Mouse (Mus musculus): ENCODE measurements around the gene Vwa3b. TPM values are rescaled to one million over a fixed set of nuclear protein-coding genes. Genes with fewer than 3 reads are reported as not detected.

Gene Vwa3b
- polyA plus RNA-seq (2015; fragmentation: Nextera tagmentation; extraction: Ambion mirVana), result 1.1 and 1.2 TPM in 2 replicates

- Histone ChIP-seq H3K9me3 (ENCODE audit: control insufficient read depth) (no peaks in the 10 kb centered on the region), H3K4me2 (replicated peaks; ENCODE audit: low read depth) (no peak within 1 kb of the TSS), H3K27ac (ENCODE audit: low read depth, low read length) (no peak within 1 kb of the TSS; the same call in 1 of the 2 replicates), H3K27me3 (replicated peaks; ENCODE audit: control insufficient read depth, insufficient read depth, low read length) (no peaks in the 10 kb centered on the region), H3K4me1 (replicated peaks; ENCODE audit: control insufficient read depth, insufficient read depth, low read length) (0 out of 2 replicates have a peak, but pooled peaks cover 6% of the 10 kb centered on the region), H3K4me3 (ENCODE audit: low read depth, low read length) (no peak within 1 kb of the TSS), H3K36me3 (ENCODE audit: control insufficient read depth, insufficient read depth) (no peaks in the 10 kb centered on the region), H3K9ac (ENCODE audit: low read depth, low read length) (no peak within 1 kb of the TSS)
- no peak for TF ChIP-seq CTCF (IDR thresholded peaks at IDR 0.05; ENCODE audit: low read depth)
- 56% methylated on average over 5 of the region's 5 CpGs for WGBS
- ATAC-seq, result peak; percentile 36; the same call in 1 of the 2 replicates
Observed at GRCm38 (mm10) chr1:37025962-37026686, at the start of gene Vwa3b. Gene Vwa3b (plus strand): TSS chr1:37026596.

GRCm38 (mm10) chr1:36976770-36977169 lies 49.6 kb upstream of the Vwa3b start:
- no peak overlapping the region for H3K4me2 ChIP-seq (replicated peaks; ENCODE audit: low read depth)
- H3K4me1 ChIP-seq (replicated peaks; ENCODE audit: control insufficient read depth, insufficient read depth, low read length), result no peaks in the 10 kb centered on the region
- 63% methylated on average over 4 of the region's 4 CpGs for WGBS
- ATAC-seq, result no peak
- TF ChIP-seq CTCF (IDR thresholded peaks at IDR 0.05; ENCODE audit: low read depth), result no peak
- H3K27ac ChIP-seq (ENCODE audit: low read depth, low read length), result no peak overlapping the region
- no peak overlapping the region for H3K4me3 ChIP-seq (ENCODE audit: low read depth, low read length)
- no peak overlapping the region for H3K9ac ChIP-seq (ENCODE audit: low read depth, low read length)
- no peaks in the 10 kb centered on the region for H3K9me3 ChIP-seq (ENCODE audit: control insufficient read depth)
- H3K27me3 ChIP-seq (replicated peaks; ENCODE audit: control insufficient read depth, insufficient read depth, low read length), result no peaks in the 10 kb centered on the region
- no peaks in the 10 kb centered on the region for H3K36me3 ChIP-seq (ENCODE audit: control insufficient read depth, insufficient read depth)

DNA sequence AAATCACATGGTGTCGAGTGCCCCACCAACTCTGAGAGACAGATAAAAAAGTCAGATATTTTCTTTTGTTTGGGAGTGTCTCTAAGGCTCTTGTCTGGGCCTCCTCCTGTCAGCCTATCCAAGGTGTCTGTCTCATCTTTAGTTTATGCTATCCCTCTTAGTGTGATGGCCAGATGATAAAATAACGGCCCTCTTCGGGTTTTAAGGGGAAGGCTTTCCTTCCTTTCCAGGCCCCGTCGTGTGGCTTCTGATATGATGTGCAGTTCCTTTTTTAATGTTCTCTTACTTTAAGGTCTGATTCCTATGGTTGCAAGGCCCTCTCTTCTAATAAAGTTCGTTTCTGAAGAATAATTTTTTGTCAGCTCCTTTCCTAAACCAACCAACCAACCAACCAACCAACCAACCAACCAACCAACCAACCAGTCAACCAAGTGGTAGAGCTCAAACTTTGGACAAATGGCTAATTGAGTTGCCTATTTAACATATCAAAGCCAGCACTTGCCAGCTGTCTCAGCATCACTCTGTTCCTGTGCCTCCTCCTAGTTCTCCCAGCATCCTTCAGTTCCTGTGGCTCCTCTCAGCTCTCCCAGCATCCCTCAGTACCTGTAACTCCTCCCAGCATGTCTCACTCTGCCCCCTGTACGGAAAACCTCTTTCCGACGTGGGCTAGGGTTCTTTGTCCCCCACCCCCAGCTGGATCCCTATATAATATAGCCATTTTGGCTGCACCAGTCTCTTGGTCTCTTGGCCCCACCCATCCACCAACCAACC lies 44.0 kb upstream of the Vwa3b start:
- H3K36me3 ChIP-seq (ENCODE audit: control insufficient read depth, insufficient read depth), result no peaks in the 10 kb centered on the region
- H3K27ac ChIP-seq (ENCODE audit: low read depth, low read length), result no peak overlapping the region
- H3K27me3 ChIP-seq (replicated peaks; ENCODE audit: control insufficient read depth, insufficient read depth, low read length), result no peaks in the 10 kb centered on the region
- no peak overlapping the region for H3K9ac ChIP-seq (ENCODE audit: low read depth, low read length)
- H3K4me2 ChIP-seq (replicated peaks; ENCODE audit: low read depth), result no peak overlapping the region
- WGBS, result 87% methylated on average over 9 of the region's 9 CpGs
- TF ChIP-seq CTCF (IDR thresholded peaks at IDR 0.05; ENCODE audit: low read depth), result no peak
- H3K4me3 ChIP-seq (ENCODE audit: low read depth, low read length), result no peak overlapping the region
- H3K9me3 ChIP-seq (ENCODE audit: control insufficient read depth), result no peaks in the 10 kb centered on the region
- no peak for ATAC-seq
- H3K4me1 ChIP-seq (replicated peaks; ENCODE audit: control insufficient read depth, insufficient read depth, low read length), result no peaks in the 10 kb centered on the region

DNA sequence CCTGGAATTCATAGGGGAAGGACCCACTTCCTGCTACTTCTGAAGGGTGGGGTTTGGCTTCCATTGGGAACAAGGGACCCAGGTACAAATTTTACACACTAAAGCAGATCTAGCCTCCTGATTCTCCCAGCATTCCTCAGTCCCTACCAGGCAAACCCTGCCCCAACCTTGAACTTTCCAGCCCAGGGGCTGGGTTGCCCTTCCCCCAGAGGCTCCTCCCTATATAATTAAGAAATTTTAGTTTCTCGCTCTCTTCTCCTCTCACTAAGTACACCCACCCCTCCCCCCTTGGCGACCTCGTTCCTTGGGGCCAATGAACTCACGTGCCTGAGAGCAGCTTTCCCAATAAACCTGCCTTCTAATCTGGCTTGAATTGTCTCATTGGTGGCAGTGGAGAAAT lies 42.6 kb upstream of the Vwa3b start:
- TF ChIP-seq CTCF (IDR thresholded peaks at IDR 0.05; ENCODE audit: low read depth), result no peak
- WGBS, result 29% methylated on average over 4 of the region's 4 CpGs
- ATAC-seq, result no peak
- Histone ChIP-seq H3K4me1 (replicated peaks; ENCODE audit: control insufficient read depth, insufficient read depth, low read length) (no peaks in the 10 kb centered on the region), H3K9ac (ENCODE audit: low read depth, low read length) (no peak overlapping the region), H3K9me3 (ENCODE audit: control insufficient read depth) (no peaks in the 10 kb centered on the region), H3K27me3 (replicated peaks; ENCODE audit: control insufficient read depth, insufficient read depth, low read length) (no peaks in the 10 kb centered on the region), H3K4me3 (ENCODE audit: low read depth, low read length) (no peak overlapping the region), H3K27ac (ENCODE audit: low read depth, low read length) (no peak overlapping the region), H3K4me2 (replicated peaks; ENCODE audit: low read depth) (no peak overlapping the region), H3K36me3 (ENCODE audit: control insufficient read depth, insufficient read depth) (no peaks in the 10 kb centered on the region)

GRCm38 (mm10) chr1:36984406-36984805 lies 42.0 kb upstream of the Vwa3b start:
- no peak for ATAC-seq
- no peaks in the 10 kb centered on the region for H3K36me3 ChIP-seq (ENCODE audit: control insufficient read depth, insufficient read depth)
- TF ChIP-seq CTCF (IDR thresholded peaks at IDR 0.05; ENCODE audit: low read depth), result no peak
- no peaks in the 10 kb centered on the region for H3K4me1 ChIP-seq (replicated peaks; ENCODE audit: control insufficient read depth, insufficient read depth, low read length)
- H3K9ac ChIP-seq (ENCODE audit: low read depth, low read length), result no peak overlapping the region
- no peaks in the 10 kb centered on the region for H3K27me3 ChIP-seq (replicated peaks; ENCODE audit: control insufficient read depth, insufficient read depth, low read length)
- no peak overlapping the region for H3K4me3 ChIP-seq (ENCODE audit: low read depth, low read length)
- no peak overlapping the region for H3K27ac ChIP-seq (ENCODE audit: low read depth, low read length)
- 45% methylated on average over 6 of the region's 6 CpGs for WGBS
- H3K4me2 ChIP-seq (replicated peaks; ENCODE audit: low read depth), result no peak overlapping the region
- no peaks in the 10 kb centered on the region for H3K9me3 ChIP-seq (ENCODE audit: control insufficient read depth)

DNA sequence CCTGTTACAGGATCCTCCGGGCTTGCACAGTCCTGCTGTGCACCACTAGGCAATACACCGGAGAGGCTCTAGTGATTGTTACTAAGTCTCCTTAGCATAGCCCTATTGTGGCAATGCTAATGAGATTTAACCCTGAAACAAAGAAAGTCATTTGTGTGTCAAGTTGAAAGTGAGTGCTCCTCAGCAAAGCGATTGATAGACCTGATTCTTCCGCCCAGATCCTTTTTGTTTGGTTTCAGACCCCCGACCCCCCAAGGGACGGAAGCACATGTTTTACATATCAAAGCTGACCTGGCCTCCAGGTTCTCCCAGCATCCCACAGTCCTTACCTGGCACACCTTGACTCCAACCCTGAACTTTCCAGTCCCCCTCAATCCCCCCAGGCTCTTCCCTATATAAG lies 40.5 kb upstream of the Vwa3b start:
- H3K9ac ChIP-seq (ENCODE audit: low read depth, low read length), result no peak overlapping the region
- H3K4me1 ChIP-seq (replicated peaks; ENCODE audit: control insufficient read depth, insufficient read depth, low read length), result no peaks in the 10 kb centered on the region
- no peak overlapping the region for H3K4me2 ChIP-seq (replicated peaks; ENCODE audit: low read depth)
- no peak overlapping the region for H3K4me3 ChIP-seq (ENCODE audit: low read depth, low read length)
- H3K36me3 ChIP-seq (ENCODE audit: control insufficient read depth, insufficient read depth), result no peaks in the 10 kb centered on the region
- no peak overlapping the region for H3K27ac ChIP-seq (ENCODE audit: low read depth, low read length)
- H3K27me3 ChIP-seq (replicated peaks; ENCODE audit: control insufficient read depth, insufficient read depth, low read length), result no peaks in the 10 kb centered on the region
- WGBS, result 68% methylated on average over 6 of the region's 6 CpGs
- no peak for TF ChIP-seq CTCF (IDR thresholded peaks at IDR 0.05; ENCODE audit: low read depth)
- H3K9me3 ChIP-seq (ENCODE audit: control insufficient read depth), result no peaks in the 10 kb centered on the region
- no peak for ATAC-seq

All from intestine, postnatal 0 days (tissue).